In genomic region chr3:88191820-88192616, GRCm38 (mm10) we compare ENCODE assay signal across 9 mouse cellular contexts. TPM values are rescaled to one million over a fixed set of nuclear protein-coding genes. Genes with fewer than 3 reads are reported as not detected.
A peak's percentile ranks its signal among the peaks of the same experiment; 100 is the strongest.
DNase-seq lines count a peak whose midpoint lies in the region; ATAC-seq and TF ChIP-seq lines count a peak whose summit lies in the region.
"Had no signal": no experiment of that assay in that cellular context is flagged by ENCODE, and none has a peak within 500 bp of the region (broad histone marks: within the 10 kb centered on the region; RNA-seq: fewer than 3 reads in every experiment).

No protein-coding gene starts in this region.

- no peak overlapping the region for H3K27ac ChIP-seq in thymus, adult 2 months (ENCODE audit: control insufficient read depth, insufficient read depth, low read length)
- no peak overlapping the region for H3K27ac ChIP-seq in embryonic fibroblast, embryonic 13.5 days (ENCODE audit: insufficient read depth, low read length)
- no peak overlapping the region for H3K27ac ChIP-seq in neural tube, embryonic 11.5 days (ENCODE audit: low read depth, low read length)
- H3K27ac ChIP-seq: heart, embryonic 13.5 days had no signal

- no peaks in the 10 kb centered on the region for H3K36me3 ChIP-seq in thymus, adult 2 months (ENCODE audit: control insufficient read depth, insufficient read depth, low read length)
- H3K36me3 ChIP-seq in neural tube, embryonic 11.5 days (ENCODE audit: control insufficient read depth, insufficient read depth, low read length) = no peaks in the 10 kb centered on the region
- H3K36me3 ChIP-seq: heart, embryonic 13.5 days had no signal

- 0 out of 2 replicates have a peak, but pooled peaks cover 7% of the 10 kb centered on the region for H3K4me1 ChIP-seq in thymus, adult 2 months (replicated peaks; ENCODE audit: control insufficient read depth, insufficient read depth, low read length)
- H3K4me1 ChIP-seq in embryonic fibroblast, embryonic 13.5 days (ENCODE audit: control insufficient read depth, insufficient read depth, low read length) = no peaks in the 10 kb centered on the region
- H3K4me1 ChIP-seq in neural tube, embryonic 11.5 days (ENCODE audit: control insufficient read depth, insufficient read depth, low read length) = 0 out of 2 replicates have a peak, but pooled peaks cover 2% of the 10 kb centered on the region
- H3K4me1 ChIP-seq: heart, embryonic 13.5 days had no signal

- H3K4me2 ChIP-seq in neural tube, embryonic 11.5 days (ENCODE audit: low read depth) = no peak overlapping the region
- H3K4me2 ChIP-seq: heart, embryonic 13.5 days had no signal

- DNase-seq in adrenal gland, adult 2 months = peak; percentile 25
- no peak for DNase-seq in adrenal gland, postnatal 25 days
- DNase-seq in thymus, adult 2 months = peak; percentile 33
- DNase-seq in thymus, postnatal 10 days (ENCODE audit: low spot score in 2 of 2) = no peak
- peak; percentile 46 to 55 for DNase-seq in kidney, postnatal 25 days
- peak; percentile 67 for DNase-seq in neural tube, embryonic 11.5 days (ENCODE audit: low spot score)
- no peak for DNase-seq in ovary, postnatal 36 days (ENCODE audit: low spot score)

- WGBS in thymus, adult 2 months = 41% methylated on average over 9 of the region's 9 CpGs
- 29% methylated on average over 9 of the region's 9 CpGs for WGBS in neural tube, embryonic 11.5 days

- H3K9ac ChIP-seq in neural tube, embryonic 11.5 days (ENCODE audit: low read length) = no peak overlapping the region
- H3K9ac ChIP-seq: heart, embryonic 13.5 days had no signal

- no peak for TF ChIP-seq CTCF in thymus, adult 2 months (IDR thresholded peaks at IDR 0.05; ENCODE audit: borderline replicate concordance, control insufficient read depth, extremely low read depth, insufficient read depth, low read length, poor library complexity)
- peak; percentile 38; the same call in 1 of the 2 replicates for TF ChIP-seq CTCF in embryonic fibroblast, embryonic 13.5 days (IDR thresholded peaks at IDR 0.05; ENCODE audit: borderline replicate concordance, insufficient read depth, low read length)

- no peak for ATAC-seq in neural tube, embryonic 11.5 days (ENCODE audit: insufficient read depth, low FRiP score, low TSS enrichment)

- no peak for TF ChIP-seq POLR2A in thymus, adult 2 months (IDR thresholded peaks at IDR 0.05; ENCODE audit: control insufficient read depth, extremely low read depth, insufficient read depth, low read length, poor library complexity)
- TF ChIP-seq POLR2A in embryonic fibroblast, embryonic 13.5 days (IDR thresholded peaks at IDR 0.05; ENCODE audit: low read depth, low read length) = no peak

- no peaks in the 10 kb centered on the region for H3K9me3 ChIP-seq in neural tube, embryonic 11.5 days (ENCODE audit: control insufficient read depth, low read length)
- H3K9me3 ChIP-seq: heart, embryonic 13.5 days had no signal

- H3K4me3 ChIP-seq in thymus, adult 2 months (ENCODE audit: control insufficient read depth, insufficient read depth, low read length) = no peak overlapping the region
- H3K4me3 ChIP-seq in embryonic fibroblast, embryonic 13.5 days (ENCODE audit: insufficient read depth, low read length) = no peak overlapping the region
- H3K4me3 ChIP-seq in neural tube, embryonic 11.5 days (ENCODE audit: low read depth, low read length) = no peak overlapping the region
- H3K4me3 ChIP-seq: heart, embryonic 13.5 days had no signal

- H3K27me3 ChIP-seq in thymus, adult 2 months (ENCODE audit: control insufficient read depth, insufficient read depth, low read length) = peaks cover 3% of the 10 kb centered on the region; the same call in 1 of the 2 replicates
- H3K27me3 ChIP-seq in neural tube, embryonic 11.5 days (ENCODE audit: control insufficient read depth, insufficient read depth, low read length) = 0 out of 2 replicates have a peak, but pooled peaks cover 3% of the 10 kb centered on the region

RNA-seq across cellular contexts. Expression of gene Mef2d, which starts 49.8 kb away (rescaled TPM):
- total RNA-seq in adrenal gland, adult 2 months (2021) = 100 to 1,000 TPM in 1 of 2 experiments, 10 to 100 TPM in 1; 78.4 to 114 TPM
- polyA plus RNA-seq in adrenal gland, adult 2 months (2012; rRNA removed) = 173 and 185 TPM in 2 replicates
- total RNA-seq in adrenal gland, postnatal 25 days (2021) = 104 TPM in 2 replicates
- 343 and 377 TPM in 2 replicates for polyA plus RNA-seq in thymus, adult 2 months (2012; rRNA removed)
- polyA plus RNA-seq in embryonic fibroblast, embryonic 13.5 days (2011; ENCODE audit: insufficient read length, low read depth, missing spikeins) = 49.1 and 57.0 TPM in 2 replicates
- 16.6 and 18.1 TPM in 2 replicates for polyA plus RNA-seq in neural tube, embryonic 11.5 days (2014; fragmentation: Nextera tagmentation; extraction: Ambion mirVana)

Comparison
In these comparisons a context has a peak if more than half of its experiments do, and no peak if none do; other contexts are left out.
1. DNase-seq: peak in adrenal gland, adult 2 months (single experiment), thymus, adult 2 months (single experiment), kidney, postnatal 25 days (2 of 2) and neural tube, embryonic 11.5 days (single experiment); none in adrenal gland, postnatal 25 days (single experiment), thymus, postnatal 10 days (0 of 2) and ovary, postnatal 36 days (single experiment).